Mouse (Mus musculus) c-Kit-positive CD71-positive TER-119-positive erythroid progenitor cells, embryonic 14.5 days (primary cell): ENCODE data around the gene Klhl11.

Experiments
- DNase-seq: peaks from one replicate; pipeline ENCODE4 v3.0.0-alpha.2; 2013; ENCODE audit warnings: low spot score

Gene Klhl11

DNA sequence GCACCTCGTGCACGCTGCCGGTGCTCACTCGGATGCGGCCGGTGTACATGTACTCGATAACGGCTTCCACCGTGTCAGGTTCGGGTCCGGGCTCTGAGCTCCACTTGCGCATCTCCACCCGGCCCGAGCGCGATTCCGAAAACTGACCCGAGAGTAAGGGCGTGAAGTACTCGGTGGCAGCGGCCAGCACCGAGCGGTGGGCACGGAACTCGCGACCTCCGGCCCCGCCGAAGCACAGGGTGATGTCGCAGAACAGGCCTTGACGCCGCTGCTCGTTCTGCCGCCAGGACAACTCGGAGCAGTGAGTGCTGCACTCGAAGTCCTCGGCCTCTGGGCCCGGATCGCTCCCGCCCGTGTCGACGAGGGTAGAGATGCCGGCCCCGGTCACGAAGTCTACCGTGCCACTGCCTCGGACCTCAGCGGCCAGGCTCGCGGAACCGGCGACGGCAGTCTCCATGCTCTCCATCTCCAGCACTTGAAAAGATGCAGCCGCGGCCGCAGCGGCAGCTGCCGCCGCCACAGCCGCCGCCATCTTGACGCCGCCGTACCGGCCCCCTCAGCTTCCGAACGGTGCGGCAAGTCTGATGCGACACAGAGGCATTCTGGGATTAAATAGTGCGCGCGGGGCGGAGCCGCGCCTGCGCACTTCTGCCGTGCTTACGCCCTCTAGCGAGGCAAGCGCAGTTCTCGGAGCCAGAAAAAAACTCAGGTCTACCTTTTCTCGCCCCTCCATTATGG, at the start of gene Klhl11:
Gene Klhl11, minus strand, starts transcription at position 545 of the 738 bp plus-strand sequence.
- DNase-seq: peak; percentile 91

- DNase-seq: no peak
Measured at GRCm38 (mm10) chr11:100520838-100521237, 48.3 kb upstream of the Klhl11 start.

DNA sequence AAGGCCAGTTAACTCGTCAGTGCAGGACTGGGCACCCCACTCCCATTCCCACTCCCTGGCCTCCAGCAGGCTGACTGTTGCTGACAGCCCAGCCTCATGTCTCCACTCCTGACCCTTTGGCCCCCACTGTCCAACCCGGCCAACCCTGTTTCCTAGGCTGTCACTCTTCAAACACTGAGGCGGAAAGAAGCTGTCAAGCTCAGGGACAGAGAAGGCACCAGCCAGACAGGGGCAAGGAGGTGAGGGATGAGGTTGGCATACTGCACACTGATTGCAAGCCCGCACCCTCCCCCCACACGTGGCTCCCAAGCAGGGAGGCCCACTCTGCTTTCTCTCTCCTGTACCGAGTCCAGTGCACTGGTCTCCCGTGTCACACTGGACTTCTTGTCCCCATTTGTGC, 46.6 kb upstream of the Klhl11 start:
- no peak for DNase-seq

DNA sequence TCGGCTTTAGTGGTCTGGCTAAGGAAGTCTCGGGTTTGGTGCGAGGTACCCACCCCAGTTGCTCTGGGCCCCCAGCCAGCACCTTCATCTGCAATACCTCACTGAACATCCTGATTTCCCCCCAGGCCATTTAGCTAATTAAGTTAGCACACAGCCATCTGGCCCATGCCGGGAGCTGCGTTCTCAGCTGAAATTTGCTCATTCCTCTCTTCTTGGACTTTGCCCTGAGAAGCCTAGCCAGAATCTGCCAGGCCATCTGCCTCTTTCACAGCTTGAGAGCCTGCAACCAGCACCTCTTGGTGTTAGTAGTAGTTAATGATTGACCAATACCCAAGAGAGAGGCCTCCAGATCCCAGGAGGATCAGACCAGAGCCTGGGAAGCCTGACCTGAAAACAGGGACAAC, 45.6 kb upstream of the Klhl11 start:
- no peak for DNase-seq

DNA sequence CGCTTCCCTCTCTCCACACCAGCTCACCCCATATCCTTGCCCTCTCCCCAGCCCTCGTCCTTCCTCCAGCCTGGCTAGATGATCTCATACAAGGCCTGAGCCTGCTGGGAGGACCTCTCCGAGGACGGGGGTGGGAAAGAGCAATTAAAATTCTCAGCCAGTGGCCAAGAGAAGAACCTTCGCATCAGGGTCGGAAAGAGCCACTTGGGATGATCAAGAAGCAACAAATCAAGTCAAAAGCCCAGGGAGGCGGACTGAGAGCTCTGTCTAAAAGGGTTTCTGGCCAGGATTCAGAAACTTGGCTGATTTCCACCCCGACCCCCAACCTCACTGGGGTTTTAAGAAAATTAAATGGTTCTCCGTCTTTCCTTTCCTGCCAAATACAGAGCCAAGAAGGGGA, 43.8 kb upstream of the Klhl11 start:
- no peak for DNase-seq

- DNase-seq: no peak
Measured at GRCm38 (mm10) chr11:100515789-100516188, 43.2 kb upstream of the Klhl11 start.

DNA sequence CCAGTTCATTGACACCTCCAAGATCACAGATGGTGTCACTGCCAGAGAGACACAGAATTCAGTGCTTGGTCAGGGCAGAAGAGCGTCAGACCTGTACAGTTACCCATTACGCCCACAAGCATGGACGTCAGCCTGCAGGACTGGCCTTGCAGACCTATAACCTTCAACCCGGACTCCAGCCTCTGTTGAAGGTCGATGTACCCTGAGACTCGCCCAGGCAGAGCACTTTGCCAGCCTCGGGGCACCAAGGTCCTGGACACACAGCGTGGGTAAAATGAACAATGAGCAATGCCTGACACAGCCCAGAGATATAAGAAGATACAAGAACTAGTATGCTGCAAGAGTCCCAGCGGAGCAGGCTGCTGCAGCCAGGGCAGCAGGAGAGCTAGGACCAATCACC, 42.5 kb upstream of the Klhl11 start:
- DNase-seq: no peak

- no peak for DNase-seq
Measured at GRCm38 (mm10) chr11:100513716-100514115, 41.2 kb upstream of the Klhl11 start.

DNA sequence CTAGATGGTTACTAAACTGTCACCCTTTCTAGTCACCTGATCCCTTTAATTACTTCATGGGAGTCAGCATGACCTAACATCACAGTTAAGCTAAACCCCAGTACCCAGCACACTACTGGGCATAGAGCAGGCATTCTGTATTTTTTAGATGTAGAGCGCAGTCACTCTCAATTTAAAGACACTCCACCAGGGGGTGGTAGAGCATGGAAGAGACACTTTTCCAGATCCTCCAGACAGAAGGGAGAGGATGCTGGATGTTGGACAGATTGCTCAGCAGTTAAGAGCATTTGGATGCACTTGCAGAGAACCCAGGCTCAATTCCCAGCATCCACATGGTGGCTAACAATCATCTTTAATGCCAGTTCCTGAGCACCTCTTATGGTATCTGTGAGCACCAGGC, 39.8 kb upstream of the Klhl11 start:
- no peak for DNase-seq

DNA sequence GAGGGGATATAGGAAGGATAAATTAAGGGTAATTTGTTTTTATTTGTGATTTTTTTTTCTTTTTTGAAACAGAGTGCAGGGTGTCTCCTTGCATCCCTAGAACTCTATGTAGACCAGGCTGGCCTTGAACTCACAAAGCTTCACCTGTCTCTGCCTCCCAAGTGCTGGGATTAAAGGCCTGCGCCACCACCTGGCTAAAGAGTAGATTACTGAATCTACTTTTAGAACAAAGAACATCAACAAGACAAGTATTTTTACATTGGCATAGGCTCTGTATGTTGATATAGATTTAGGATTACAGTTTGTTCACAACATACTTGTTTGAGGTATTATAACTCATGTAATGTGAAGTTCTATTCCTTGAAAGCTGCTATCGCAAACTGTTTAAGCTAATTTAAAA, 38.0 kb upstream of the Klhl11 start:
- DNase-seq: no peak

GRCm38 (mm10) chr11:100505997-100506396, 33.5 kb upstream of the Klhl11 start:
- no peak for DNase-seq

- DNase-seq: no peak
Measured at GRCm38 (mm10) chr11:100504990-100505660, 32.6 kb upstream of the Klhl11 start.

DNA sequence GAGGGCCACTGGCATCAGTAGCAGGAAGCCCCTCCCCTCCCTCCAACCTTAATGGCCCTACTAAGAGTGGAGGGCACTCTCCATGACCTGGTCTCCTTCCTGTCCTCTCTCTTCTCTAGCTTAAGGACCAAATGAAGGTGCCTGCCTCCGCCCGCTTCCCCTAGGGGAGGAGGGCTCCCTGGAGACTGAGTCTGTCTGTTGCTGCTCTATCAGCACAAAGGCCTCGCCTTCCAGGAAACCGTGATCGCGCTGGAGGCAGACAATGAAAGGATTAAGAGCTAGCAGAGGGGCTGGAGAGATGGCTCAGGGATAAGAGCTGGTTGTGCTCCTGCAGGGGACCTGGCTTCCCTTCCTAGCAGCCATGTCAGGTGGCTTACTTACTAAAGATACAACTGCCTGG, 28.8 kb upstream of the Klhl11 start:
- no peak for DNase-seq

DNA sequence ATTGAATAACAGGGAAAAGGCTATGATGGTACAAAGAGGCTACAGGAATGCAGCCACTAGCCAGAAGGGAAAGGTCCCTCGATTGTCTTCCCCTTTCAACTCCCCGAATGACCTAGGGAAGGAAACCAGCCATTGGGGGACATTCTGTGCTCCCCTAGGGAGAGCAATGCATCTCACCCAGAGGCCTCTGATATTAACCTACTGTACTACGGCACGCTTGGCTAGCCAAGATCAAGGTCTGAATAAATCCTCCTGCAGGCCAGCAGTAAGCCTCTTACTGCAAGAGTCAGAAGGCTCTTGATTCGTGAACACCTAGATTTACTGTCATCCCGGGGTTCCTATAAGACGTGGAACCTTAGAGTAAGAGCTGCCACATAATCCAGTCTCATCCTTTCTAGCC, 28.1 kb upstream of the Klhl11 start:
- DNase-seq: no peak

GRCm38 (mm10) chr11:100500241-100500640, 27.7 kb upstream of the Klhl11 start:
- DNase-seq: no peak

DNA sequence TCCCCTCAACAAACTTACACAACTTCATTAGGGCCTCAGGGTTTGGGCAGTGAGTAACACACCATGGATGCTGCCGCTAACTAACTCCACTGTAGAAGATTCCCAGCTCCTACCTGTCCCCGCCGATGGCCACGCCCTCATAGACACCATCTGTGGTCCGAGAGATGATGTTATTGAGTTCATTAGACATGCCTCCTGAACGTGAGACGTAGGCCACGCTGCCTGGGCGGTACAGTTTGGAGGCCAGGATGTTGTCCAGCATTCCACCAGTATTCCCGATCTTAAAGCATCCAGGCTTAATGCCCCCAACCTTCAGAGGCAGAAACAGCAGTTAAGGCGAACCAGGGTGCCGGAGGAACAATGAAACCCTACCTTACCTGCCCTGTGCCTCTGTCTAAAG, 21.2 kb upstream of the Klhl11 start:
- no peak for DNase-seq

GRCm38 (mm10) chr11:100490951-100491350, 18.4 kb upstream of the Klhl11 start:
- DNase-seq: no peak

- DNase-seq: peak; percentile 44
Measured at GRCm38 (mm10) chr11:100485801-100486538, 13.4 kb upstream of the Klhl11 start.

DNA sequence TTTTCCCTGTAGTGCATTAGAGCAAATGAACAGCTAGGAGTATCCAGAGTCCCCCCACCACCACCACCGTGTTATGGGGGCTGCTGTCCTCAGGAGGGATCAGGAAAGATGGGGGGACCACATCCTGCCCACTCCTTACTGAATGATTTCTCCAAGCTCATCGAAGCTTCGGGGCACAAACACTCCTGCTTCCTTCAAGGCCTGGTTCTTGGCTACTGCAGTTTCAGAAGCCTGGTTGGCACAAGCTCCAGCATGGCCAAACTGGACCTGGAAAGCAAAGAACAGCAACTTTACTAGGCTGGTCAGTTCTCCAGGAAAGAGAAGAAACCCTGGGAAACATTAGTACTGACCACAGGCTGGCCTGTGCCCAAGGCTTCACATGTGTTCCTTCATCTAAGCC, 11.9 kb upstream of the Klhl11 start:
- no peak for DNase-seq

DNA sequence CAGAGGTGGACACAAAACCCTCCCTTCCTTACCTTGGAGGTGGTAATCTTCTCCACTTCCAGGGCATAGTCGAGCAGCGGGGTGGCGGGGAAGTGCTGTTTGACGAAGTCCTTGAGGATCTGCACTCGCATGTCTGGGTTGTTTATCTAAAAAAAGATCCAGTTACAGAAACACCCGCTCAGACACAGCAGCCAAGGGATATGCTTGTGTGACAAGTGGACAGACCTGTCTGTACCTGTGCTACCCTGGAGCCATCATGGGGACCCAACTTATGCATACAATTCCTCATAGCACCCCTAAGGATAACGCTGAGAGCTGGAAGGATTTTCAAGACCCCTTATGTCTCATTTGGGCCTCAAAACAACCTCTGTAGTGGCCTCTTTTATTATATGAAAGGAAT, 6.6 kb upstream of the Klhl11 start:
- DNase-seq: no peak

GRCm38 (mm10) chr11:100476281-100476680, 3.7 kb upstream of the Klhl11 start:
- DNase-seq: no peak

DNA sequence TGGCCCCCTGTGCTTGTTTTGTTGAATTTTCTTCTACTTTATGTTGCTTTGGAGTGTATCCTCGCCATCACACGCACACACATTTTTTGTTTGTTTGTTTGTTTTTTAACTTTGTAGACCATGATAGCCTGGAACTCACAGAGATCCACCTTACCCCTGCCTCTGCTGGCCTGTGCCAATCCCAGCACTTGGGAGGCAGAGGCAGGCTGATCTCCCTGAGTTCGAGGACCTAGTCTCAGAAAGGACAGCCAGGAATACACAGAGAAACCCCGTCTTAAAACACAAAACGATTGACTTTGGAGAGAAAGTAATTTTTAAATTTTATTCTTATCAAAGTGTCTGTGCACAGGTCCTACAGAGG, 374 bp upstream of the Klhl11 start:
- no peak for DNase-seq
